Mouse (Mus musculus): ENCODE measurements around the gene Rps6kl1. TPM values are rescaled to one million over a fixed set of nuclear protein-coding genes. Genes with fewer than 3 reads are reported as not detected.

Rps6kl1 gene
- total and polyA plus RNA-seq, 3 experiments, result 2.3 to 3.4 (median 2.4) TPM

- no peak overlapping the region for H3K9ac ChIP-seq (ENCODE audit: low read depth, low read length)
- TF ChIP-seq CTCF (IDR thresholded peaks at IDR 0.05) (no peak), EP300 (IDR thresholded peaks at IDR 0.05; ENCODE audit: insufficient read depth, low read depth, low read length) (no peak), POLR2A (IDR thresholded peaks at IDR 0.05; ENCODE audit: insufficient read depth, low read depth, low read length) (no peak)
- no peaks in the 10 kb centered on the region for H3K36me3 ChIP-seq (ENCODE audit: control insufficient read depth, insufficient read depth, low read length)
- H3K79me2 ChIP-seq (replicated peaks; ENCODE audit: control insufficient read depth, insufficient read depth, low read length), result no peaks in the 10 kb centered on the region
- H3K27ac ChIP-seq, result no peak overlapping the region
- DNase-seq, result no peak
- H3K27me3 ChIP-seq (ENCODE audit: control insufficient read depth, insufficient read depth, low read length), result no peaks in the 10 kb centered on the region
- intact Hi-C loops (cut with DNase I), result loop anchor here (10.0 kb wide), 1 partner anchor 332 kb away; no protein-coding TSS in a partner anchor
- WGBS, result 74% methylated on average over 3 of the region's 3 CpGs
- no peak overlapping the region for H3K4me3 ChIP-seq
- peaks cover 1% of the 10 kb centered on the region; the same call in 1 of the 2 replicates for H3K4me1 ChIP-seq (ENCODE audit: control insufficient read depth, insufficient read depth, low read length)
Observed at GRCm38 (mm10) chr12:85153011-85153410, 1.9 kb upstream of the Rps6kl1 start.

DNA sequence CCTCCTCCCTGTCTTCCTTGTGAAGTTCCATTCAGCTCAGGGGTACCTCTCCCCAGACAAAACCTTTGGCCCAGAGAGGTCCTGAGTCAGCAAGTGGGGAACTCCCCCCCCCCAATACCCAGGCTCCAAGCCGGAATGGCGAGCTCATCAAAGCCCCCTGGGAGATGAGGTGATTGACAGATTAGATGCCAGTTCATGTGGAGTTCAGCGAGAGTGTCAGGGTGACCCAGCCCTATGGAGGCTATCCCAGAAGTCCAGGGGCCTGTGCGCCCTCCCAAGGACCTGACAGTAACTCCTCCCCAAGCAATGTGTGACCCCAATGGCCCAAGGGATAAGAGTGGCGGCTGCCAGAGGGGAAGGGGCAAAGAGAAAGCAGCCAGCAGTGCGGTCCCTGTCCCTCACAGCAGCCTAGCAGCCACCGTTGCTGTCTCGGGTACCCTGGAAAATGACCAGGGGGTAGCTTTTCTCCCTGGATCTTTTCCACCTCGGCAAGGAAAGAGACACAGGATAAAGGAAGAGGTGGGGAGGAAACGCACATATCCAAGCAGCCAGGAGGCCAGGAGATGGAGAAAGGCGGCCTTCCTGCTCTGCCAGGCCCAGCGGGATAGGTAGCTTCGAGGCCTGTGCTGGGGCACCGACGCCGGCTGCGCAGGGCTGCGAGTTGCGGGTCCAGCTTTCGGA, 603 bp downstream of the Rps6kl1 start:
- DNase-seq, result peak; percentile 38 to 59
- Histone ChIP-seq H3K4me3 (peak overlapping the region; percentile 53), H3K4me1 (ENCODE audit: control insufficient read depth, insufficient read depth, low read length) (peaks cover 3% of the 10 kb centered on the region; the same call in 1 of the 2 replicates), H3K27me3 (ENCODE audit: control insufficient read depth, insufficient read depth, low read length) (no peaks in the 10 kb centered on the region), H3K9ac (ENCODE audit: low read depth, low read length) (peak overlapping the region; percentile 62), H3K27ac (peak overlapping the region; percentile 82), H3K36me3 (ENCODE audit: control insufficient read depth, insufficient read depth, low read length) (no peaks in the 10 kb centered on the region), H3K79me2 (replicated peaks; ENCODE audit: control insufficient read depth, insufficient read depth, low read length) (no peaks in the 10 kb centered on the region)
- WGBS, result 24% methylated on average over 20 of the region's 20 CpGs
- intact Hi-C loops (cut with DNase I), result loop anchor here (10.0 kb wide), 1 partner anchor 334 kb away; no protein-coding TSS in a partner anchor
- TF ChIP-seq EP300 (IDR thresholded peaks at IDR 0.05; ENCODE audit: insufficient read depth, low read depth, low read length) (no peak), CTCF (IDR thresholded peaks at IDR 0.05) (no peak), POLR2A (IDR thresholded peaks at IDR 0.05; ENCODE audit: insufficient read depth, low read depth, low read length) (no peak)

GRCm38 (mm10) chr12:85146881-85147280, 4.2 kb downstream of the Rps6kl1 start:
- Histone ChIP-seq H3K27me3 (ENCODE audit: control insufficient read depth, insufficient read depth, low read length) (no peaks in the 10 kb centered on the region), H3K9ac (ENCODE audit: low read depth, low read length) (no peak overlapping the region), H3K36me3 (ENCODE audit: control insufficient read depth, insufficient read depth, low read length) (no peaks in the 10 kb centered on the region), H3K4me1 (ENCODE audit: control insufficient read depth, insufficient read depth, low read length) (peaks cover 3% of the 10 kb centered on the region; the same call in 1 of the 2 replicates), H3K4me3 (no peak overlapping the region), H3K27ac (no peak overlapping the region; the same call in 1 of the 2 replicates), H3K79me2 (replicated peaks; ENCODE audit: control insufficient read depth, insufficient read depth, low read length) (no peaks in the 10 kb centered on the region)
- no peak for DNase-seq
- intact Hi-C loops (cut with DNase I), result no loop called here
- WGBS, result 84% methylated on average over 9 of the region's 9 CpGs
- no peak for TF ChIP-seq POLR2A (IDR thresholded peaks at IDR 0.05; ENCODE audit: insufficient read depth, low read depth, low read length)
- no peak for TF ChIP-seq EP300 (IDR thresholded peaks at IDR 0.05; ENCODE audit: insufficient read depth, low read depth, low read length)
- TF ChIP-seq CTCF (IDR thresholded peaks at IDR 0.05), result no peak

- DNase-seq, result peak in 1 of 2 experiments; percentile 50
- intact Hi-C loops (cut with DNase I), result no loop called here
- no peak overlapping the region for H3K4me3 ChIP-seq
- H3K27ac ChIP-seq, result peak overlapping the region; percentile 57; the same call in 1 of the 2 replicates
- peaks cover 3% of the 10 kb centered on the region; the same call in 1 of the 2 replicates for H3K4me1 ChIP-seq (ENCODE audit: control insufficient read depth, insufficient read depth, low read length)
- no peaks in the 10 kb centered on the region for H3K79me2 ChIP-seq (replicated peaks; ENCODE audit: control insufficient read depth, insufficient read depth, low read length)
- H3K27me3 ChIP-seq (ENCODE audit: control insufficient read depth, insufficient read depth, low read length), result no peaks in the 10 kb centered on the region
- TF ChIP-seq POLR2A (IDR thresholded peaks at IDR 0.05; ENCODE audit: insufficient read depth, low read depth, low read length) (no peak), CTCF (IDR thresholded peaks at IDR 0.05) (no peak), EP300 (IDR thresholded peaks at IDR 0.05; ENCODE audit: insufficient read depth, low read depth, low read length) (no peak)
- H3K36me3 ChIP-seq (ENCODE audit: control insufficient read depth, insufficient read depth, low read length), result no peaks in the 10 kb centered on the region
- H3K9ac ChIP-seq (ENCODE audit: low read depth, low read length), result no peak overlapping the region
- WGBS, result 26% methylated on average over 10 of the region's 11 CpGs
Observed at GRCm38 (mm10) chr12:85146355-85146754, 4.7 kb downstream of the Rps6kl1 start.

GRCm38 (mm10) chr12:85145630-85146029, 5.4 kb downstream of the Rps6kl1 start:
- H3K4me3 ChIP-seq, result no peak overlapping the region
- peak; percentile 70 to 73 for DNase-seq
- H3K27ac ChIP-seq, result peak overlapping the region; percentile 57
- TF ChIP-seq CTCF (IDR thresholded peaks at IDR 0.05) (no peak), EP300 (IDR thresholded peaks at IDR 0.05; ENCODE audit: insufficient read depth, low read depth, low read length) (0 out of 2 replicates have a peak, but pooled peaks have one; percentile 51)
- no peaks in the 10 kb centered on the region for H3K36me3 ChIP-seq (ENCODE audit: control insufficient read depth, insufficient read depth, low read length)
- H3K4me1 ChIP-seq (ENCODE audit: control insufficient read depth, insufficient read depth, low read length), result peaks cover 2% of the 10 kb centered on the region; the same call in 1 of the 2 replicates
- no peak overlapping the region for H3K9ac ChIP-seq (ENCODE audit: low read depth, low read length)
- intact Hi-C loops (cut with DNase I), result no loop called here
- H3K27me3 ChIP-seq (ENCODE audit: control insufficient read depth, insufficient read depth, low read length), result no peaks in the 10 kb centered on the region
- no peaks in the 10 kb centered on the region for H3K79me2 ChIP-seq (replicated peaks; ENCODE audit: control insufficient read depth, insufficient read depth, low read length)
- 62% methylated on average over 9 of the region's 9 CpGs for WGBS

DNA sequence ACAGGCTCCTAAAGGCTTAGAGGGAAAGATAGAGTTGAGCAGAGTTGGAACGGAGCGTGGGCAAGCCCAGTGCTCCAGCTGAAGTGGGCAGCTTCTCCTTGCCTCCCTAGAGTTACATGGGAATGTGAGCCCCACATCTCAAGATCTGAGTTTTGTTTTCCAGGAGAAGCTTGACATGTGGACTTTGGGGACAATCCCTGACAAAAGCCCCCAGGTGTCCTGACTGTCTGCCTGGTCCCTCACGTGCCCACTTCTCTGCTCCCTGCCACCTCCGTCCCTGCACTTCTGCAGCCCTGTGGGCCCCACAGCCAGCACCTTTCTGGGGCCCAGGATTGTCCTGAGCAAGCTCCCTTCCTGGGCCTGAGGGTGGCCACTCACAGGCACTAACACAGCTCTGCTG, 6.2 kb downstream of the Rps6kl1 start:
- no peaks in the 10 kb centered on the region for H3K27me3 ChIP-seq (ENCODE audit: control insufficient read depth, insufficient read depth, low read length)
- no peak overlapping the region for H3K27ac ChIP-seq

More for the DNA sequence above, 6.2 kb downstream of the Rps6kl1 start:
- TF ChIP-seq CTCF (IDR thresholded peaks at IDR 0.05), result no peak
- no peak for TF ChIP-seq POLR2A (IDR thresholded peaks at IDR 0.05; ENCODE audit: insufficient read depth, low read depth, low read length)
- TF ChIP-seq EP300 (IDR thresholded peaks at IDR 0.05; ENCODE audit: insufficient read depth, low read depth, low read length), result no peak
- H3K79me2 ChIP-seq (replicated peaks; ENCODE audit: control insufficient read depth, insufficient read depth, low read length), result no peaks in the 10 kb centered on the region
- DNase-seq, result no peak
- peaks cover 2% of the 10 kb centered on the region; the same call in 1 of the 2 replicates for H3K4me1 ChIP-seq (ENCODE audit: control insufficient read depth, insufficient read depth, low read length)
- 98% methylated on average over 4 of the region's 4 CpGs for WGBS
- intact Hi-C loops (cut with DNase I), result loop anchor here (5.0 kb wide), 1 partner anchor 53 kb away; no protein-coding TSS in a partner anchor
- no peak overlapping the region for H3K9ac ChIP-seq (ENCODE audit: low read depth, low read length)
- H3K36me3 ChIP-seq (ENCODE audit: control insufficient read depth, insufficient read depth, low read length), result no peaks in the 10 kb centered on the region
- no peak overlapping the region for H3K4me3 ChIP-seq
